Mouse (Mus musculus): Measurements from ENCODE around the gene Prss28.

GRCm38 (mm10) chr17:25332321-25332720, 23.9 kb downstream of the Prss28 start:
- TF ChIP-seq CTCF (IDR thresholded peaks at IDR 0.05; ENCODE audit: extremely low read depth, insufficient read depth, insufficient read length, insufficient replicate concordance), result no peak
- TF ChIP-seq POLR2A (IDR thresholded peaks at IDR 0.05; ENCODE audit: low read depth, low read length), result no peak
